Mouse (Mus musculus): Measurements from ENCODE around the gene Cul9. TPM values are rescaled to one million over a fixed set of nuclear protein-coding genes. Genes with fewer than 3 reads are reported as not detected.
A peak's percentile ranks its signal among the peaks of the same experiment; 100 is the strongest.

Gene Cul9
- total and polyA plus RNA-seq, 2 experiments from 2014 or later: 13.7 to 44.4 TPM

DNA sequence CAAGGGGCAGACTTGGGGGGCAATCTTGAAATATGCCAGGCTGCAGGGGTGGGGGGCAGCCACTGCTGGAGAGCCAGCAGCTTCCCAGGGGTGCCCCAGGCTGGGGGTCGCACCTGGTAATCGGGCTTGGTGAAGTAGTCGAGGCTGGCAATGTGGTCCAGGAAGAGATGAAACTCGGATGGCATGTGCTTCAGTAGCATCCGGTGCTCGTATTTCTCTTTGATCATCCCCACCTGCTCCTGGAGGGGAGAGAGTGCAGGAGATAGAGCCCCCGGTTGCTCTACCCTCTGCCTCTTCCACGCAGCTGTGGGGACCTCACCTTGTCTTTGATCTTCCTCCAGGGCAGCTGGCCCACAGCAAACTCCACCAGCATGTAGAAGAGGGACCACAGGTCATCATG, 69.6 kb downstream of the Cul9 start:
- Histone ChIP-seq H3K4me1 (ENCODE audit: insufficient read depth) (no peaks in the 10 kb centered on the region), H3K9me3 (ENCODE audit: low read length) (no peaks in the 10 kb centered on the region), H3K4me3 (ENCODE audit: low read depth, low read length) (no peak overlapping the region), H3K36me3 (ENCODE audit: insufficient read depth) (peaks cover 85% of the 10 kb centered on the region), H3K4me2 (ENCODE audit: low read depth) (no peak overlapping the region), H3K27ac (ENCODE audit: low read depth, low read length) (no peak overlapping the region), H3K27me3 (ENCODE audit: insufficient read depth, low read length) (no peaks in the 10 kb centered on the region), H3K9ac (no peak overlapping the region)
- no peak for TF ChIP-seq CTCF (IDR thresholded peaks at IDR 0.05; ENCODE audit: low read depth)
- no peak for DNase-seq
- ATAC-seq: no peak
- 88% methylated on average over 8 of the region's 8 CpGs for WGBS

DNA sequence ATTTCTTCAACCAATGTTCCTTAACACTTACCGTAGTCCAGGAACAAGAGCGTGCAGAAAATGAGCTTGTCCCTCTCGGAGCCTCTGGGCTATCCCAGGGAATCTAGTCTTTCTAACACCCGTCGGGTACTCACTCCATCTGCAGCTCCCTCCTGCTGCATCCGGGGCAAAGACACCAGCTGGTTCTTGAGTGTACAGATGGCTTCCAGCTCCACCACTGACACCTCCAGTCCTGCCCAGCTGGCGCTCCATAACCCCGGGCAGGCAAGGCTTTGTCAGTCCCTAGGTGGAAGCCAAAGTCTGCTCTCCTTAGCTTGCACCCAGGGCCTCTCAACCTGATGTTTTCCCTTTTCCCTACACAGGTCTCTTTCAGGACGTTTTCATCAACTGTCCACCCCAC, 78.4 kb downstream of the Cul9 start:
- no peak overlapping the region for H3K4me3 ChIP-seq (ENCODE audit: low read depth, low read length)
- DNase-seq (no peak), ATAC-seq (peak; percentile 32; the same call in 1 of the 2 replicates)
- no peaks in the 10 kb centered on the region for H3K9me3 ChIP-seq (ENCODE audit: low read length)
- 62% methylated on average over 9 of the region's 9 CpGs for WGBS
- H3K36me3 ChIP-seq (ENCODE audit: insufficient read depth): peaks cover 80% of the 10 kb centered on the region
- no peaks in the 10 kb centered on the region for H3K27me3 ChIP-seq (ENCODE audit: insufficient read depth, low read length)
- H3K9ac ChIP-seq: no peak overlapping the region
- no peaks in the 10 kb centered on the region for H3K4me1 ChIP-seq (ENCODE audit: insufficient read depth)
- TF ChIP-seq CTCF (IDR thresholded peaks at IDR 0.05; ENCODE audit: low read depth): no peak
- no peak overlapping the region for H3K4me2 ChIP-seq (ENCODE audit: low read depth)
- H3K27ac ChIP-seq (ENCODE audit: low read depth, low read length): no peak overlapping the region

DNA sequence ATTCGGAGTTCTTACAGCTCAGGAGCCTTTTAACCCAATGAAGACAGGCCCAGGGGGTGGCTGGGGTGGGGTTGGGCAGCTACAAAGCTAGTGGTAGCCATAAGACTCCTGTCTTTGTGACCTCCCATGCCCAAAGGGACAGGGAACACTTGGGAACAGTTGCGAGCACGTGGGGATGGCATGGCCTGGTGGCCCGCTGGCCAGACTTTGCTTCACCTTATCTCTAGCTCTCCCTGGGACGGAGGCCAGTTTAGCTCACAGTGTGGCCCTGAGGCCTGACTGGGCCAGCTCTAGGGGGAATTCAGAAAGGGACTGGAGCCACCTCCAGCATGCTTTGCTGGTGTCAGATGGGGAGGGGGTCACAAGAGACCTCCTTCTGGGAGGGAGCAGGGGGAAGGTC, 84.0 kb downstream of the Cul9 start:
- DNase-seq: no peak
- WGBS: 87% methylated on average over 5 of the region's 5 CpGs
- Histone ChIP-seq H3K9me3 (ENCODE audit: low read length) (no peaks in the 10 kb centered on the region), H3K27me3 (ENCODE audit: insufficient read depth, low read length) (no peaks in the 10 kb centered on the region), H3K9ac (no peak overlapping the region), H3K27ac (ENCODE audit: low read depth, low read length) (no peak overlapping the region), H3K4me3 (ENCODE audit: low read depth, low read length) (no peak overlapping the region), H3K4me1 (ENCODE audit: insufficient read depth) (no peaks in the 10 kb centered on the region), H3K36me3 (ENCODE audit: insufficient read depth) (peaks cover 61% of the 10 kb centered on the region), H3K4me2 (ENCODE audit: low read depth) (no peak overlapping the region)
- no peak for ATAC-seq
- no peak for TF ChIP-seq CTCF (IDR thresholded peaks at IDR 0.05; ENCODE audit: low read depth)

DNA sequence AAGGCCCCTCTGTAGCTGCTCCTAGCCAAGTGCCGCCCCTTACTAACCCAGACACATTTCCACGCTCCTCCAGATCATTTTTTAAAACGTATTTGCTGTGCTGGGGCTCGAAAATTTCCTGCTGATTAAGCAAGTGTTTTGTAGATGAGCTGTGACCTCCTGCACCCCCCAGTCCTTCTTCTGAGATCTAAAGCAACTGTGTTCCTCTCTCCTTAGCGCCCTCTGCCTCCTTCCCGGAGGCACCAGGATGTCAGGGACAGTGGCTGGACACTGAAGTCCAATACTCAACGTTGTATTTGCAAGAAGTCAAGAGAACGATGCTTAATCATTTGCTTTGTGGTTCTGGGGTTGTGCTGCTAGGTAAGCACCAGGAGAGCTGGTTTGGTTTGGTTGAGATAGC, 84.8 kb downstream of the Cul9 start:
- H3K4me1 ChIP-seq (ENCODE audit: insufficient read depth): no peaks in the 10 kb centered on the region
- ATAC-seq (no peak), DNase-seq (no peak)
- no peaks in the 10 kb centered on the region for H3K27me3 ChIP-seq (ENCODE audit: insufficient read depth, low read length)
- peaks cover 52% of the 10 kb centered on the region for H3K36me3 ChIP-seq (ENCODE audit: insufficient read depth)
- no peak overlapping the region for H3K9ac ChIP-seq
- TF ChIP-seq CTCF (IDR thresholded peaks at IDR 0.05; ENCODE audit: low read depth): no peak
- no peak overlapping the region for H3K4me2 ChIP-seq (ENCODE audit: low read depth)
- WGBS: 31% methylated on average over 8 of the region's 8 CpGs
- no peak overlapping the region for H3K4me3 ChIP-seq (ENCODE audit: low read depth, low read length)
- no peaks in the 10 kb centered on the region for H3K9me3 ChIP-seq (ENCODE audit: low read length)
- no peak overlapping the region for H3K27ac ChIP-seq (ENCODE audit: low read depth, low read length)

DNA sequence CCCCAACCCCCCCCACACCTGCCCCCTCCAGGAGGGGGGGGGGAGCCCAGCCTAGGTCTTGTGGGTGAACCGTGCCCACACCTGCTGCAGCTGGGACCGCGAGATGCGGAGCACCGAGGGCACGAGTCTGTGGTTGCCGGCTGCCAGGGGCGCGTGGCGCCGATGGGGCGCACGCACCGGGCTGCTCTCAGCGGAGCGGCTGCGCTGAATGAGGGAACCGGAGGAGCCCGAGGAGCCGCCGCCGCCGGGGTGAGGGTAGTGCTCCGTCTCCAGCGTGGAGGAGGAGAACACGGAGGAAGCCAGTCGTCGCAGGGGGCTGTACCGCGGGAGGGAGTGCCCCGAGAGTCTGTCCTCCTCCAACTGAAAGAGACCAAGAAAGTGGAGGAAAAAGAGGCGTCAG, 85.5 kb downstream of the Cul9 start:
- Histone ChIP-seq H3K27me3 (ENCODE audit: insufficient read depth, low read length) (no peaks in the 10 kb centered on the region), H3K4me2 (ENCODE audit: low read depth) (no peak overlapping the region), H3K4me1 (ENCODE audit: insufficient read depth) (no peaks in the 10 kb centered on the region), H3K27ac (ENCODE audit: low read depth, low read length) (no peak overlapping the region), H3K9me3 (ENCODE audit: low read length) (no peaks in the 10 kb centered on the region), H3K4me3 (ENCODE audit: low read depth, low read length) (no peak overlapping the region), H3K36me3 (ENCODE audit: insufficient read depth) (peaks cover 47% of the 10 kb centered on the region), H3K9ac (no peak overlapping the region)
- ATAC-seq (no peak), DNase-seq (no peak)
- WGBS: 13% methylated on average over 32 of the region's 32 CpGs
- TF ChIP-seq CTCF (IDR thresholded peaks at IDR 0.05; ENCODE audit: low read depth): no peak

DNA sequence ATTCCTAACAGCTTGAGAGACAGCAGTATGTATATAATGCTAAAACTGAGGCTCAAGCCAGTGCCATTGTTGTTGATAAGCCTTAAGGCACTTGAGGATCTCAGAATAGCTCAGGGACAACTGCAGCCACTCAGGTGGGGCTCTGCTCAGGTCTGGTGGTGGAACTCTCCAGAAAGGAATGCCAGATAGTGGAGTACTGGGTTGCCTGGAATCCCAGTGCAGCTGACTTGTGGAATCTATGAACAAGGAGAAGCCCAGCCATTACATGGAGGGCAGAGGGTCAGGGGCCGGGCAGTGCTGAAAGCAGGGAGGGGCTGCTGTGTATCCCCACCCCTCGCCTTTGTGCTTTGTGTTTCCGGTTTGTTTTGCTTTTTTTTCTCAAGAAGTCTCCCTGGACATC, 87.7 kb downstream of the Cul9 start:
- no peaks in the 10 kb centered on the region for H3K27me3 ChIP-seq (ENCODE audit: insufficient read depth, low read length)
- WGBS: 59% methylated on average over 3 of the region's 3 CpGs
- no peak overlapping the region for H3K27ac ChIP-seq (ENCODE audit: low read depth, low read length)
- TF ChIP-seq CTCF (IDR thresholded peaks at IDR 0.05; ENCODE audit: low read depth): no peak
- H3K4me2 ChIP-seq (ENCODE audit: low read depth): no peak overlapping the region
- peaks cover 5% of the 10 kb centered on the region; the same call in 1 of the 2 replicates for H3K4me1 ChIP-seq (ENCODE audit: insufficient read depth)
- no peak for DNase-seq
- H3K9ac ChIP-seq: no peak overlapping the region
- H3K9me3 ChIP-seq (ENCODE audit: low read length): no peaks in the 10 kb centered on the region
- ATAC-seq: no peak
- H3K4me3 ChIP-seq (ENCODE audit: low read depth, low read length): no peak overlapping the region
- peaks cover 32% of the 10 kb centered on the region for H3K36me3 ChIP-seq (ENCODE audit: insufficient read depth)

DNA sequence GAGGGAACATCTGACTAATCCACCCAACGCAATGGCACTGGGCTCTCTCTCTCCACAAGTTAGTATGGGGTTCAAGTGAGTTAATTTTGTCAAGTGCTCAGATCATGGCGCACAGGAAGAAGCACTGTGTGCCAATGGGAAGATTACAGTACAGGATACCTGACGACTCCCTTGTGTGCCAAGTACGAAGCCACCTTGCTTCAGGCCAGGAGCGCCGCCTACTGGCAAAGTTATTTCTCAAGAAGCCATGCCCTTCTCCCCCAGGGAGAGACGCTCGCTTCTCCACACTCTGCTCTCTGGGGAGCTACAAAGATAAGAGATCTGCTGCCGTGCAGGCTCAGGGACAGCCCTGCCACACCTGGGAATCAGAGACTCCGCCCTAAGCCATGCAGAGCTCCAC, 88.4 kb downstream of the Cul9 start:
- H3K4me2 ChIP-seq (ENCODE audit: low read depth): no peak overlapping the region
- DNase-seq: peak; percentile 27

More for the DNA sequence above, 88.4 kb downstream of the Cul9 start:
- Histone ChIP-seq H3K36me3 (ENCODE audit: insufficient read depth) (peaks cover 31% of the 10 kb centered on the region), H3K4me1 (ENCODE audit: insufficient read depth) (peaks cover 5% of the 10 kb centered on the region; the same call in 1 of the 2 replicates), H3K27ac (ENCODE audit: low read depth, low read length) (no peak overlapping the region), H3K9ac (no peak overlapping the region), H3K27me3 (ENCODE audit: insufficient read depth, low read length) (no peaks in the 10 kb centered on the region), H3K9me3 (ENCODE audit: low read length) (no peaks in the 10 kb centered on the region), H3K4me3 (ENCODE audit: low read depth, low read length) (no peak overlapping the region)
- 20% methylated on average over 10 of the region's 10 CpGs for WGBS
- no peak for ATAC-seq
- TF ChIP-seq CTCF (IDR thresholded peaks at IDR 0.05; ENCODE audit: low read depth): peak; percentile 50
